ENCODE assay signal across 8 mouse cellular contexts in genomic region chr14:103345858-103346728, GRCm38 (mm10). TPM values are rescaled to one million over a fixed set of nuclear protein-coding genes. Genes with fewer than 3 reads are reported as not detected.
DNase-seq lines count a peak whose midpoint lies in the region; ATAC-seq and TF ChIP-seq lines count a peak whose summit lies in the region.

No protein-coding gene starts in this region.

- no peak for DNase-seq in heart, adult 2 months
- DNase-seq in heart, postnatal 25 days (ENCODE audit: low spot score) = no peak
- DNase-seq in c-Kit-negative CD71-positive TER-119-positive erythroid progenitor cells, embryonic 14.5 days (ENCODE audit: low read depth, low spot score) = peak; percentile 46
- peak; percentile 37 for DNase-seq in hindbrain, embryonic 14.5 days (ENCODE audit: low spot score)
- DNase-seq in left cerebral cortex, postnatal 10 days (ENCODE audit: extremely low spot score in 1 of 2, low spot score in 2 of 2) = peak; percentile 53 to 86

- ATAC-seq in forebrain, embryonic 16.5 days = peak; percentile 67
- peak; percentile 54 for ATAC-seq in hindbrain, embryonic 14.5 days (ENCODE audit: low FRiP score)

- under 1% methylated on average over 55 of the region's 83 CpGs for WGBS in heart, adult 2 months
- WGBS in forebrain, embryonic 16.5 days = 0% methylated on average over 50 of the region's 83 CpGs
- WGBS in hindbrain, embryonic 14.5 days = under 1% methylated on average over 60 of the region's 83 CpGs
- under 1% methylated on average over 73 of the region's 83 CpGs for WGBS in small intestine, adult 2 months

- H3K36me3 ChIP-seq in heart, adult 2 months (ENCODE audit: control insufficient read depth, insufficient read depth, low read length) = peaks cover 7% of the 10 kb centered on the region
- no peaks in the 10 kb centered on the region for H3K36me3 ChIP-seq in forebrain, embryonic 16.5 days (ENCODE audit: control insufficient read depth, insufficient read depth)
- no peaks in the 10 kb centered on the region for H3K36me3 ChIP-seq in hindbrain, embryonic 14.5 days (replicated peaks; ENCODE audit: control insufficient read depth, insufficient read depth)
- H3K36me3 ChIP-seq in megakaryocyte, embryonic 14.5 days (replicated peaks; ENCODE audit: low read length) = no peaks in the 10 kb centered on the region
- H3K36me3 ChIP-seq in small intestine, adult 2 months (ENCODE audit: control insufficient read depth, insufficient read depth, low read length) = no peaks in the 10 kb centered on the region

- H3K27ac ChIP-seq in heart, adult 2 months = peak overlapping the region; percentile 87
- H3K27ac ChIP-seq in forebrain, embryonic 16.5 days (ENCODE audit: low read length) = peak overlapping the region; percentile 97
- H3K27ac ChIP-seq in hindbrain, embryonic 14.5 days = peak overlapping the region; percentile 98
- no peak overlapping the region; the same call in 1 of the 2 replicates for H3K27ac ChIP-seq in small intestine, adult 2 months (ENCODE audit: insufficient read depth, low read depth, low read length)

- intact Hi-C loops in heart, adult 2 months (cut with DNase I) = loop anchor here (5.0 to 10.0 kb wide), 2 partner anchors 126 to 251 kb away; partner anchors contain the start of gene Fbxl3
- intact Hi-C loops in heart, postnatal 25 days (cut with DNase I) = loop anchor here (5.0 kb wide), 1 partner anchor 121 kb away; no protein-coding TSS in a partner anchor
- intact Hi-C loops in left cerebral cortex, postnatal 10 days (cut with DNase I) = loop anchor here (5.0 kb wide), 1 partner anchor 121 kb away; no protein-coding TSS in a partner anchor

- H3K79me2 ChIP-seq in heart, adult 2 months (replicated peaks; ENCODE audit: control insufficient read depth, insufficient read depth, low read length) = peaks cover 4% of the 10 kb centered on the region

- H3K9me3 ChIP-seq in forebrain, embryonic 16.5 days (ENCODE audit: control insufficient read depth, low read length) = no peaks in the 10 kb centered on the region
- no peaks in the 10 kb centered on the region for H3K9me3 ChIP-seq in hindbrain, embryonic 14.5 days (ENCODE audit: control insufficient read depth, low read length)
- H3K9me3 ChIP-seq in megakaryocyte, embryonic 14.5 days = no peaks in the 10 kb centered on the region

- peak overlapping the region; percentile 88 for H3K4me3 ChIP-seq in heart, adult 2 months
- peak overlapping the region; percentile 81 for H3K4me3 ChIP-seq in forebrain, embryonic 16.5 days (replicated peaks; ENCODE audit: low read length)
- peak overlapping the region; percentile 90 for H3K4me3 ChIP-seq in hindbrain, embryonic 14.5 days (replicated peaks; ENCODE audit: low read length)
- peak overlapping the region; percentile 98 for H3K4me3 ChIP-seq in megakaryocyte, embryonic 14.5 days (replicated peaks)
- H3K4me3 ChIP-seq in small intestine, adult 2 months (ENCODE audit: low read depth, low read length) = peak overlapping the region; percentile 83

- no peak for TF ChIP-seq EP300 in heart, adult 2 months (IDR thresholded peaks at IDR 0.05; ENCODE audit: insufficient read depth, low read depth, low read length)

- peak overlapping the region; percentile 86 for H3K4me2 ChIP-seq in forebrain, embryonic 16.5 days (ENCODE audit: low read length)
- peak overlapping the region; percentile 83 for H3K4me2 ChIP-seq in hindbrain, embryonic 14.5 days (replicated peaks)

- TF ChIP-seq POLR2A in heart, adult 2 months (IDR thresholded peaks at IDR 0.05; ENCODE audit: insufficient read depth, low read depth, low read length) = no peak
- TF ChIP-seq POLR2A in small intestine, adult 2 months (IDR thresholded peaks at IDR 0.05; ENCODE audit: low read depth, low read length) = no peak

- peak overlapping the region; percentile 90 for H3K9ac ChIP-seq in heart, adult 2 months (ENCODE audit: low read depth, low read length)
- H3K9ac ChIP-seq in forebrain, embryonic 16.5 days (replicated peaks; ENCODE audit: low read depth, low read length) = peak overlapping the region; percentile 84
- peak overlapping the region; percentile 91 for H3K9ac ChIP-seq in hindbrain, embryonic 14.5 days

- no peaks in the 10 kb centered on the region; the same call in 1 of the 2 replicates for H3K4me1 ChIP-seq in heart, adult 2 months (ENCODE audit: control insufficient read depth, insufficient read depth, low read length)
- H3K4me1 ChIP-seq in forebrain, embryonic 16.5 days (replicated peaks; ENCODE audit: control insufficient read depth, insufficient read depth, low read length) = peaks cover 27% of the 10 kb centered on the region
- peaks cover 45% of the 10 kb centered on the region for H3K4me1 ChIP-seq in hindbrain, embryonic 14.5 days (replicated peaks; ENCODE audit: control insufficient read depth, insufficient read depth, low read length)
- H3K4me1 ChIP-seq in megakaryocyte, embryonic 14.5 days = peaks cover 64% of the 10 kb centered on the region
- H3K4me1 ChIP-seq in small intestine, adult 2 months (ENCODE audit: control insufficient read depth, insufficient read depth, insufficient read length, low read length) = peaks cover 9% of the 10 kb centered on the region

- TF ChIP-seq CTCF in heart, adult 2 months (IDR thresholded peaks at IDR 0.05) = peak; percentile 50
- TF ChIP-seq CTCF in small intestine, adult 2 months (IDR thresholded peaks at IDR 0.05; ENCODE audit: extremely low read depth, insufficient read length, insufficient replicate concordance, low read depth, low read length) = no peak

- no peaks in the 10 kb centered on the region for H3K27me3 ChIP-seq in heart, adult 2 months (ENCODE audit: control insufficient read depth, insufficient read depth, low read length)
- H3K27me3 ChIP-seq in forebrain, embryonic 16.5 days (replicated peaks; ENCODE audit: control insufficient read depth, insufficient read depth, low read length) = no peaks in the 10 kb centered on the region
- H3K27me3 ChIP-seq in hindbrain, embryonic 14.5 days (ENCODE audit: control insufficient read depth, insufficient read depth, low read length) = no peaks in the 10 kb centered on the region
- H3K27me3 ChIP-seq in megakaryocyte, embryonic 14.5 days (replicated peaks) = no peaks in the 10 kb centered on the region
- no peaks in the 10 kb centered on the region for H3K27me3 ChIP-seq in small intestine, adult 2 months (ENCODE audit: control insufficient read depth, insufficient read depth, low read length)

RNA-seq across cellular contexts. Expression of gene Mycbp2, which starts 0.5 kb away (rescaled TPM):
- total RNA-seq in heart, adult 2 months (2021) = 10 to 100 TPM; 26.6 to 27.5 TPM
- polyA plus RNA-seq in heart, adult 2 months (2012; rRNA removed) = 12.6 and 19.0 TPM in 2 replicates
- 10 to 100 TPM; 25.0 to 31.0 TPM for total RNA-seq in heart, postnatal 25 days (2021)
- polyA plus RNA-seq in forebrain, embryonic 16.5 days (2015; fragmentation: Nextera tagmentation; extraction: Ambion mirVana) = 49.5 and 56.6 TPM in 2 replicates
- 76.4 and 78.9 TPM in 2 replicates for polyA plus RNA-seq in hindbrain, embryonic 14.5 days (2014; fragmentation: Nextera tagmentation; extraction: Ambion mirVana)
- 100 to 1,000 TPM; 165 to 170 TPM for total RNA-seq in left cerebral cortex, postnatal 10 days (2021)
- polyA plus RNA-seq in megakaryocyte, embryonic 14.5 days (2012; ENCODE audit: insufficient read depth, low replicate concordance) = 4.4 and 5.9 TPM in 2 replicates
- 4.6 and 4.9 TPM in 2 replicates for polyA plus RNA-seq in small intestine, adult 2 months (2012; rRNA removed)

Comparison
In these comparisons a context has a peak if more than half of its experiments do, and no peak if none do; other contexts are left out.
1. DNase-seq: peak in c-Kit-negative CD71-positive TER-119-positive erythroid progenitor cells, embryonic 14.5 days (single experiment), hindbrain, embryonic 14.5 days (single experiment) and left cerebral cortex, postnatal 10 days (2 of 2); none in heart, adult 2 months (0 of 2) and heart, postnatal 25 days (single experiment).
2. Peak in every context shown above with its lines, with median percentiles within 50 percentile points of each other: H3K4me3 ChIP-seq and H3K9ac ChIP-seq.